In the genomic region with DNA sequence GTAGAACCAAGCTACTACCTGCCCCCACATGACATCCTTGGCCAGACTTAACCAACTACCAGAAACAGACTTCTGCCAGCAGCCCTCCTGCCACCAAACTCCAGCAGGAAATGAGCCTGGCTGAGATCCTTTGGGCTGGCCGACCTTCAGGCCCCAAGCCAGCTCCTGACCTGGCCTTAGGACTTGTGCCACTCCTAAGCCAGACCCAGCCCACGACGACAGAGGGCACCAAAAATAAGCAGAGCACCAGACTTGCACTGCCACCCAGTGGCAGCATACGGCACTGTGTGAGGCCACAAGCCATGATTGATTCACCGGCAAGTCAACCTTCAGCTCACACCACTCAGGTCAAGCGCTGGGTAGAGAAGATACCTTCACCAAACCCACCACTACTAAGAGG, we compare ENCODE assay signal across 8 mouse cellular contexts. TPM values are rescaled to one million over a fixed set of nuclear protein-coding genes. Genes with fewer than 3 reads are reported as not detected.
DNase-seq lines count a peak whose midpoint lies in the region; ATAC-seq and TF ChIP-seq lines count a peak whose summit lies in the region.

No protein-coding gene starts in this region.

- whole genome bisulfite sequencing in forebrain, embryonic 10.5 days, result 35% methylated on average over 6 of the region's 6 CpGs
- WGBS in forebrain, embryonic 16.5 days, result 25% methylated on average over 6 of the region's 6 CpGs
- 25% methylated on average over 6 of the region's 6 CpGs for WGBS in heart, embryonic 10.5 days
- WGBS in lung, embryonic 14.5 days, result 18% methylated on average over 6 of the region's 6 CpGs

- H3K9me3 ChIP-seq in forebrain, embryonic 10.5 days, result no peaks in the 10 kb centered on the region
- H3K9me3 ChIP-seq in forebrain, embryonic 16.5 days (ENCODE audit: control insufficient read depth, low read length), result no peaks in the 10 kb centered on the region
- no peaks in the 10 kb centered on the region for H3K9me3 ChIP-seq in heart, embryonic 10.5 days
- no peaks in the 10 kb centered on the region for H3K9me3 ChIP-seq in lung, embryonic 14.5 days (ENCODE audit: low read depth, low read length)

- H3K36me3 ChIP-seq in forebrain, embryonic 10.5 days (replicated peaks), result peaks cover 75% of the 10 kb centered on the region
- peaks cover 33% of the 10 kb centered on the region for H3K36me3 ChIP-seq in forebrain, embryonic 16.5 days (ENCODE audit: control insufficient read depth, insufficient read depth)
- H3K36me3 ChIP-seq in heart, embryonic 10.5 days, result peaks cover 73% of the 10 kb centered on the region
- peaks cover 74% of the 10 kb centered on the region for H3K36me3 ChIP-seq in lung, embryonic 14.5 days (ENCODE audit: insufficient read depth)

- H3K9ac ChIP-seq in forebrain, embryonic 16.5 days (replicated peaks; ENCODE audit: low read depth, low read length), result no peak overlapping the region
- no peak overlapping the region for H3K9ac ChIP-seq in lung, embryonic 14.5 days

- no peak overlapping the region for H3K4me3 ChIP-seq in forebrain, embryonic 10.5 days
- H3K4me3 ChIP-seq in forebrain, embryonic 16.5 days (replicated peaks; ENCODE audit: low read length), result no peak overlapping the region
- H3K4me3 ChIP-seq in heart, embryonic 10.5 days, result no peak overlapping the region; the same call in 1 of the 2 replicates
- H3K4me3 ChIP-seq in lung, embryonic 14.5 days (ENCODE audit: low read depth, low read length), result no peak overlapping the region

- peak; percentile 62 for DNase-seq in forebrain, embryonic 10.5 days (ENCODE audit: extremely low spot score, low spot score)
- peak; percentile 83 to 95 for DNase-seq in adrenal gland, adult (ENCODE audit: inconsistent age in 2 of 2, low spot score in 1 of 2)
- peak; percentile 73 for DNase-seq in embryo, embryonic 10 days (ENCODE audit: low spot score)
- peak; percentile 88 for DNase-seq in heart, embryonic 10.5 days (ENCODE audit: low spot score)
- peak; percentile 90 to 93 for DNase-seq in kidney, postnatal 36 days
- DNase-seq in lung, embryonic 14.5 days, result peak; percentile 74
- peak; percentile 87 for DNase-seq in skeletal muscle tissue, adult 2 months (ENCODE audit: low read depth, low spot score)

- no peak overlapping the region for H3K4me2 ChIP-seq in forebrain, embryonic 16.5 days (ENCODE audit: low read length)
- no peak overlapping the region for H3K4me2 ChIP-seq in lung, embryonic 14.5 days

- peak; percentile 87 for TF ChIP-seq CTCF in lung, embryonic 14.5 days (IDR thresholded peaks at IDR 0.05; ENCODE audit: low read depth)

- no peaks in the 10 kb centered on the region for H3K27me3 ChIP-seq in forebrain, embryonic 10.5 days (ENCODE audit: poor library complexity, severe bottlenecking)
- H3K27me3 ChIP-seq in forebrain, embryonic 16.5 days (replicated peaks; ENCODE audit: control insufficient read depth, insufficient read depth, low read length), result no peaks in the 10 kb centered on the region
- no peaks in the 10 kb centered on the region for H3K27me3 ChIP-seq in heart, embryonic 10.5 days (ENCODE audit: insufficient read depth, poor library complexity, severe bottlenecking)
- H3K27me3 ChIP-seq in lung, embryonic 14.5 days (ENCODE audit: insufficient read depth, low read length), result no peaks in the 10 kb centered on the region

- peaks cover 28% of the 10 kb centered on the region for H3K4me1 ChIP-seq in forebrain, embryonic 10.5 days
- H3K4me1 ChIP-seq in forebrain, embryonic 16.5 days (replicated peaks; ENCODE audit: control insufficient read depth, insufficient read depth, low read length), result peaks cover 25% of the 10 kb centered on the region
- H3K4me1 ChIP-seq in heart, embryonic 10.5 days, result peaks cover 32% of the 10 kb centered on the region
- peaks cover 9% of the 10 kb centered on the region for H3K4me1 ChIP-seq in lung, embryonic 14.5 days (ENCODE audit: insufficient read depth)

- no peak for ATAC-seq in forebrain, embryonic 16.5 days
- ATAC-seq in lung, embryonic 14.5 days (ENCODE audit: insufficient read depth), result 0 out of 2 replicates have a peak, but pooled peaks have one; percentile 9

- no peak overlapping the region for H3K27ac ChIP-seq in forebrain, embryonic 10.5 days
- no peak overlapping the region for H3K27ac ChIP-seq in forebrain, embryonic 16.5 days (ENCODE audit: low read length)
- peak overlapping the region; percentile 17; the same call in 1 of the 2 replicates for H3K27ac ChIP-seq in heart, embryonic 10.5 days
- H3K27ac ChIP-seq in lung, embryonic 14.5 days (ENCODE audit: low read depth), result no peak overlapping the region

RNA-seq across cellular contexts. Expression of a gene that starts 6.4 kb away (rescaled TPM):
- polyA plus RNA-seq in forebrain, embryonic 10.5 days (2016; fragmentation: Nextera tagmentation; extraction: Ambion mirVana), result 92.5 and 95.1 TPM in 2 replicates
- 88.9 and 97.4 TPM in 2 replicates for polyA plus RNA-seq in forebrain, embryonic 16.5 days (2015; fragmentation: Nextera tagmentation; extraction: Ambion mirVana)
- polyA plus RNA-seq in heart, embryonic 10.5 days (2016; fragmentation: Nextera tagmentation; extraction: Ambion mirVana), result 70.6 and 79.7 TPM in 2 replicates
- 58.1 and 72.7 TPM in 2 replicates for polyA plus RNA-seq in lung, embryonic 14.5 days (2014; fragmentation: Nextera tagmentation; extraction: Ambion mirVana)

RNA-seq across cellular contexts. Expression of a gene that starts 50.9 kb away (rescaled TPM):
- polyA plus RNA-seq in forebrain, embryonic 10.5 days (2016; fragmentation: Nextera tagmentation; extraction: Ambion mirVana), result 42.8 and 43.9 TPM in 2 replicates
- 37.0 and 39.2 TPM in 2 replicates for polyA plus RNA-seq in forebrain, embryonic 16.5 days (2015; fragmentation: Nextera tagmentation; extraction: Ambion mirVana)
- polyA plus RNA-seq in heart, embryonic 10.5 days (2016; fragmentation: Nextera tagmentation; extraction: Ambion mirVana), result 24.7 and 28.5 TPM in 2 replicates
- polyA plus RNA-seq in lung, embryonic 14.5 days (2014; fragmentation: Nextera tagmentation; extraction: Ambion mirVana), result 24.0 and 24.9 TPM in 2 replicates
